Mouse (Mus musculus): ENCODE results near the gene S1pr3.

S1pr3 gene

DNA sequence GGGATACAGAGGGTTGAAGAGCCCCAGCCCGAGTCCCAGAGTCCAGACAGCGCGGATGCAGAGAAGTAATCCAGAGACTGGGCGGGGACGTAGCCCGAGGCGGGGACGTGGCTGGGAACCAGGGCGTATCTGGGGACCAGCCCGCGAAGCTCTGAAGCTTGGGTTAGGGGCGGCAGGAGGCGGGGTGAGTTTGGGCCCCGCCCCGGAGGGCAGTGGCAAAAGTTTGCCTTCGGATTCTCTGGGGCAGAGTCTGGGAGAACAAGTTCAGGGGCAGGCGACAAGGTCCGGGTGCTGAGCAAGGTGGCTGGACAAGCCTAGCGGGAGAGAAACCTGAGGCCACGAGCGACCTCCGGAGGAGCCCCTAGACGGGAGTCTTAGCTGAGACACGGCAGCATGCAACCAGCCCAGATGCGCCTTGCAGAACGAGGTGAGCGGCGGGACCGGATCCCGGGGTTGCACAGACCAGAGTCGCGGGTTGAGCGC is at the start of gene S1pr3:
Gene S1pr3 (plus strand): TSS at position 121 of the 483 bp plus-strand sequence.
- CTCF ChIA-PET, result interaction anchor here (1.3 kb wide), 1 partner anchor 10 kb away, joined by 3 read pairs; no protein-coding TSS in a partner anchor

- CTCF ChIA-PET, result interaction anchor here (0.6 to 0.7 kb wide), 2 partner anchors 264 to 1748 kb away, joined by 3 to 17 read pairs; no protein-coding TSS in a partner anchor
Measured at GRCm38 (mm10) chr13:51360441-51360962, 47.9 kb upstream of the S1pr3 start.

GRCm38 (mm10) chr13:51363390-51363789 is 45.0 kb upstream of the S1pr3 start:
- CTCF ChIA-PET, result no interaction called here

DNA sequence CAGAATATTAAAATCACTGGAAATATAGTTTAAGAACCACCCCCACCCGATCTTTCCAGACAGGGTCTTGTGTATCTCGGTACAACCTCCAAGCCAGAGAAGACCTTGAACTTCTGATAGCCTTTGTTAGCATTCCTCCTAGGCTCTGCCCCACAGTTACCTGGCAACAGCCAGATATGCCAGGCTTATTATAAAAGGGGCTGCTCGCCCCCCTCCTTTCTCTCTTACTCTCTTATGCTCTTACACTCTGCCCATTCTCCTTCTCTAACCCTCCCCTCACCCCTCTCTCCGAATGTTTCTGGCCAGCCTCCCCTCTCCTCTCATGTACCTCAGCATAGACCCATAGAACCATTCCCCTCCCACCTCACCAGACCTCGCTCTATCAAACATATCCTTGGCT is 44.5 kb upstream of the S1pr3 start:
- CTCF ChIA-PET, result no interaction called here

DNA sequence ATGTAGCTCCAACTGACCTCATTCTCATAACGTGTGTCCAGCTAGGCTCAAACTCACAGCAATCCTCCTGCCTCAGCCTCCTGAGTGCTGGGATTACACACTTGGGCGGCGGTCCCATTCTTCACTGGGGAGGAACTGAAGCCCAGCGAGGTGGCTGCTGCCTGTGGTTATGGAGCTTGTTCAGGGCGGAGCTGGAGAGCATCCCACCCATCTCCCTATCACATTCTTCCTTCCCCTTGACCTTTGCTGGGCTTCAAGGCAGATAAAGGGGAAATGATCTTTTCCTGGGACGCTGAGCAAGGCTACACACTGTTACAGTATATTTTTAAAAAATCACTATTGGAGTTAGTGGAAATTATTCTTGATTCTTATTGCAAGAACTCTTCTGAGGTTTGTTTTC is 43.2 kb upstream of the S1pr3 start:
- CTCF ChIA-PET, result no interaction called here

- CTCF ChIA-PET, result no interaction called here
Measured at GRCm38 (mm10) chr13:51368346-51368745, 40.1 kb upstream of the S1pr3 start.

DNA sequence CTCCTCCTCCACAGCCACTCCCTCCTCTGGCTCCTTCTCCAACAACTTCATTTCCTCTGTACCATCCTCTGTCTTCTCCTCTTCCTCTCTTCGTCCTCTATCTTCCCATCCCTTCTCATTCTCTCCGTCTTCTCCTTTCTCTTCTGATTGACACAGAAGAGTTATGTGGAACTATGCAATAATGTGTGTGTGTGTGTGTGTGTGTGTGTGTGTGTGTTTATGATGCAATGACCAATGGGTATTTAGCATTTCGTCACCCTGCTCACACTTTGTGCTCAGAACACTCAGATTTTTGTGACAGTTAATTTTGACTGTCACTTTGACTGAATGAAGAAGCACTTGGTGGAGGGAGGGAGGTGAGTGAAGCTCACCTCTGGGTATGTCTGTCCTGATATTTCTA is 39.1 kb upstream of the S1pr3 start:
- CTCF ChIA-PET, result interaction anchor here (0.7 kb wide), 1 partner anchor 267 kb away, joined by 3 read pairs; no protein-coding TSS in a partner anchor

DNA sequence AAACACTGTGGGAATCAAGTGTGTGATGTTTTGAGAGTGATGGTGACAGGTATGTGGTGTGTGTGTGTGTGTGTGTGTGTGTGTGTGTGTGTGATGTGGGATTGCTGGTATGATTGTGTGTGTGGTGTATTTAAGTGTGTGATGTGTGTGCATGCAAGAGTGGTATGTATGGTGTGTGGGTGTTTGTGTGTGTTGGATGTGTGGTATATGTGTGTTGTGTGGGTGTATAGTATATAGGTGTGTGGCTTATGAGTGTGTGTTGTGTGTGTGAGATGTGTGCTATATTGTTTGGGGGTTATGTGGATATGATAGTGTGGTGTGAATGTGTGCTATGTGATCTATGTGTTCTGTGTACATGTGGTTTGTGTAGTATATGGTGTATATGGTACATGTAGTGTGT is 35.4 kb upstream of the S1pr3 start:
- CTCF ChIA-PET, result no interaction called here

- CTCF ChIA-PET, result no interaction called here
Measured at GRCm38 (mm10) chr13:51374026-51374807, 34.2 kb upstream of the S1pr3 start.

- CTCF ChIA-PET, result no interaction called here
Measured at GRCm38 (mm10) chr13:51378126-51378525, 30.3 kb upstream of the S1pr3 start.

DNA sequence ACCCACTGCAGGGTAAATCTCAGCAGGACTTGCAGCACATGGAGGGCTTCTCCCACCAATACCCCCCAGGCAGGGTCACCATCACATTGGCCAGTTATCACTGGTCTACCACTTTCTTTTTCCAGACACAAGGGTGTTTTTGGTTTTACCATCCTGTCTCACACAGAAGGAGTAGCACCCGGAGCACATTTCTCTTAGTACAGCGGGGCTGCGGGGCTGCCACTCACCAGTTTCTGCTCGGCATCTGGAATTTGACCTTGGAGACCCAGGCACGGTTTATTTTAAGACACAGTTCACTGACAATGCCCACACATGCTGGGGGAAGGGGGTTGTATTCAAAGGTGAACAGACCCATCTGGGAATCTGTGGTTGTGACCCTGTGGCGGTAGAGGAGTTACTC is 28.8 kb upstream of the S1pr3 start:
- CTCF ChIA-PET, result no interaction called here

DNA sequence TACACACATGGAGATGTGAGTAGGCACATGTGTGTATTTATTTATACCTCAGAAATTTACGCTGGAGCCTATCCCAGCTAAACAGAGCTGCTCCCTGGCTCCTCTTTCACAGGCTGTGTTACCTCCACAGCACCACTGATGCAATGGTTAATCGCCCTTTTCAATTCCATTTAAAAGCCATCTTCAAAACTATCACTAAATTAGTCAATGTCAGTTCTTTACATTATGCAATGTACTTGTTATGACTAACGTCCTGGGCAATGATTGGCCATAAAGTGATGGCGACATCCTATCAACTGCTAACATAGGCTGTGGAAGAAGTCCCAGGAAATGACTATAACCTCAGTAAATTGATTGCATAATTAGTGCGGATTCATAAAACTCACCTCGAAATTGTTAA is 26.9 kb upstream of the S1pr3 start:
- CTCF ChIA-PET, result interaction anchor here (0.7 to 0.8 kb wide), 2 partner anchors 40 to 237 kb away, joined by 8 to 12 read pairs; no protein-coding TSS in a partner anchor

GRCm38 (mm10) chr13:51384899-51385298 is 23.5 kb upstream of the S1pr3 start:
- CTCF ChIA-PET, result no interaction called here

DNA sequence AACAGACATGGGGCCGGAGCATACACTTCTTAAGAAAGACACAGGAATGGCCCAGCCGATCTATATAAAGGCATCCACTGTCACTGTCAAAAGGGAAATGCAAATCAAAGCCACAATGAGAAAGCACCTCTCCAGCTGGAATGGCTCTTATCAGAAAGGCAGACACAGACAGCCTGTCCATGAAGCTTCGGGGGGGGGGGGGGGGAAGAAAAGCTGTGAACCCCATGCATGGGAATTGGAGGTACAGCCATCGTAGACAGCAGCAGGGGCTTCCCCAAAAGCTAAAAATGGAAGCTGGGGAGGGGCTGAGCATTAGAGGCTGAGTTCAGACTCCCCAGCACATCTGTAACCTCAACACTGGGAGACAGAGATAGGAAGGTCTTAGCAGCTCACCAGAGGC is 20.5 kb upstream of the S1pr3 start:
- CTCF ChIA-PET, result interaction anchor here (0.5 kb wide), 1 partner anchor 48 kb away, joined by 3 read pairs; no protein-coding TSS in a partner anchor

- CTCF ChIA-PET, result no interaction called here
Measured at GRCm38 (mm10) chr13:51390398-51390797, 18.0 kb upstream of the S1pr3 start.

GRCm38 (mm10) chr13:51391359-51391916 is 17.0 kb upstream of the S1pr3 start:
- CTCF ChIA-PET, result interaction anchor here (0.6 to 0.8 kb wide), 3 partner anchors 19 to 319 kb away, joined by 3 to 5 read pairs (median 3); no protein-coding TSS in a partner anchor

- CTCF ChIA-PET, result no interaction called here
Measured at GRCm38 (mm10) chr13:51392256-51392655, 16.2 kb upstream of the S1pr3 start.

DNA sequence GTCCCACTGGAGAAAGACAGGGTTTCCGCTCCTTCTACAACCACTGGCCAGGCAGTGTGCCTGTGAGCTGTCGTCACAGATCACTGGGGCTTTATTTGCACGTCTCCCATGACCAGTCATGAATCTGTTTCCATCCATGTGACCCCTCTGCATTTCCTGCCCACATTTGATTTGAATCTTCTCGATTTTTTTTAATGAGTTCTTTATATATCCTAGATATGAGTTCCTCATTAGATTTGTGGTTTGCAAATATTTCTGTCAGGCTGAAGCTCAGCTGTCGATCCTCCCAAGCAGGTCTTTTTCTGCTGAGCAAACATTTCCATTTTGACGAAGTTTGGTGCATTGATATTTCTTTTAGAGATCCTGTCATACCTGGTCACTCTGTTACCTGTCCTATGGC is 10.6 kb upstream of the S1pr3 start:
- CTCF ChIA-PET, result interaction anchor here (0.7 to 0.8 kb wide), 2 partner anchors 75 to 226 kb away, joined by 3 to 4 read pairs; no protein-coding TSS in a partner anchor

DNA sequence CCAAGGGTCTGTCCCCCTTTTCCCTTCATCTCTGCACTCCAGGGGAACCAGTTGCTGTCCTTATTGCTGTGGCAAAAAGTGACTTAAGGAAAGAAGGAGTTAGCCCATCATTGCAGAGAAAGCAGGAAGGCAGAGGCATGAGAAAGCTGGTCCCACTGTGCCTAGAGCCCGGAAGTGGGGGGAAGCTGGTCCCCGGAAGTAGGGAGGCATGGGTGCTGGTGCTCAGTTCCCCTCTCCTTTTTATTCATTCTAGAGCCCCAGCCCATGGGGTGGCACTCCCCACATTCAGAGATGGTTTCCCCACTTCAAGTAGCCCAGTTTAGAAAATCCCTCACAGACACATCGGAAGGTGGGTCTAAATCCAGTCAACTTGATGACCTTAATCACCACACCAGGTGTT is 8.9 kb upstream of the S1pr3 start:
- CTCF ChIA-PET, result interaction anchor here (0.8 kb wide), 1 partner anchor 14 kb away, joined by 3 read pairs; no protein-coding TSS in a partner anchor

- CTCF ChIA-PET, result no interaction called here
Measured at GRCm38 (mm10) chr13:51400186-51400719, 8.2 kb upstream of the S1pr3 start.

DNA sequence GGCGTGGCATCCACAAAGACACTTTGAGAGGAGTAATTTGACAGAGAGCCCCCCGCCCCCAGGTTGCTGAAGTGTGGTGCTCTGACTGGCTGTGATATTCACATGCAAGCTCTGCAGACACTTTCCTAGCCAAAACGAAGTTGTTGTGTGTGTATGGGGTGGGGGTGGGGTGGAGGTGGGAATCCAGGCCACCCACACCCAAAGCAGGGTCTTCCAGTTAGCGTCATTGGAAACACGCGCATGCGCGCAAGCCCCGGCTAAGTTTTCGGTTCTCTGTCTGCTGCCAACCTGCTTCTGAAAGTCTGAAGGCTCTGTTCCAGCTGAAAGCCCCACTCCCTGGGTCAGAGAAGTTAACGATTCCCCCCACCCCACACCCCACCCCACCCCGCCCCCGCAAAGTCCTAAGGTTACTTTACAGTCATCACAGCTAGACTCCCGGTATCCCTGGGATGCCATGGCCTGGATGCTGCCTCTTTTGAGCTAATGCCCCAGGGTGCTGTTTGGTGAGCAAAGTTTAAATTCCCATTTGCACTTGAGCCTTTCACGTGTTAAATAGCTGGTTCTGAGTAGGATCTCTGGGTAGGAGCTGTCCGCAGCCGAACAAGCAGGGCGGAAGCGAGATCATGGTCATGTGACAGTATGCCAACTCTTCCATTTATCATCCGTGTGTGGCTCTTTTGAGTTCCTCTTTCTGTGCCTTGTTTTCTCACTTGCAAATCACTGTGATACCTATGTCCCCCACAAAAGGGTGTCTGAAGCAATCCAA is 7.5 kb upstream of the S1pr3 start:
- CTCF ChIA-PET, result no interaction called here

DNA sequence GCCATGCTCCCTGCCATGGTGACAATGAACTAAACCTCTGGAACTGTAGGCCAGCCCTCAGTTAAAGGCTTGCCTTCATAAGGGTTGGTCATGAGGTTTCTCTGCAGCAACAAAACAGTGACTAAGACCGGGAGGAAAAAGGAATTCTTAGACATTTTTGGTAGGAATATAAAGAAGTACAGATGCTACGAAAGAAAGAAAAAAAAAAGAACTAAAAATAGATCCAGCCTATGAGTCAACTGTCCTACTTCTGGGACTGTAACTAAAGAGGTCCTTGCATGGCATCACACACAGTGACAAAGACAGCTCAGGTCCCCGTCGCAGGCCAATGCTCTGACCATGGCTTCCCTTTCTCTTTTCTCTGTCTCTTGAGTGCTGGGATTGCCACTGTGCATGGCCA is 3.9 kb upstream of the S1pr3 start:
- CTCF ChIA-PET, result no interaction called here

Measured in spleen, embryonic (tissue).